Mouse (Mus musculus) stomach, embryonic 15.5 days (tissue): ENCODE measurements around the gene Vmn1r15. TPM values are rescaled to one million over a fixed set of nuclear protein-coding genes. Genes with fewer than 3 reads are reported as not detected.

Experiments
- ATAC-seq: fragments of 200-750 bp; cut with Nextera tagmentation; 2 replicates; pipeline ENCODE4 v1.8.0; 2017; ENCODE audit warnings: low read depth, moderate number of reproducible peaks, moderate TSS enrichment; ENCODE audit not compliant: insufficient read depth, low FRiP score
- H3K27ac ChIP-seq: fragments of 300-500 bp; sonication (generic); 2 replicates; pipeline ENCODE4 v1.5.1; 2015; ENCODE audit warnings: mild to moderate bottlenecking, inconsistent platforms
- H3K27me3 ChIP-seq: fragments of 300-500 bp; sonication (generic); replicated peaks from 2 replicates; pipeline ENCODE4 v1.6.1; 2015; ENCODE audit warnings: inconsistent platforms
- H3K36me3 ChIP-seq: fragments of 300-500 bp; sonication (generic); 2 replicates; pipeline ENCODE4 v1.6.1; 2015; ENCODE audit warnings: inconsistent platforms
- H3K4me1 ChIP-seq: fragments of 300-500 bp; sonication (generic); 2 replicates; pipeline ENCODE4 v1.6.1; 2015; ENCODE audit warnings: inconsistent platforms
- H3K4me2 ChIP-seq: fragments of 300-500 bp; sonication (generic); 2 replicates; pipeline ENCODE4 v1.6.1; 2015; ENCODE audit warnings: mild to moderate bottlenecking, inconsistent platforms
- H3K4me3 ChIP-seq: fragments of 300-500 bp; sonication (generic); replicated peaks from 2 replicates; pipeline ENCODE4 v1.5.1; 2015; ENCODE audit warnings: inconsistent platforms
- H3K9ac ChIP-seq: fragments of 300-500 bp; sonication (generic); 2 replicates; pipeline ENCODE4 v1.6.1; 2015; ENCODE audit warnings: inconsistent platforms
- H3K9me3 ChIP-seq: fragments of 300-500 bp; sonication (generic); 2 replicates; pipeline ENCODE4 v1.6.1; 2016; ENCODE audit warnings: inconsistent platforms
- WGBS: fragments of 180-500 bp; shearing (Covaris S2); methylation state at CpG from one replicate; pipeline ENCODE4 v1.1.7; 2015; 5-methylcytosine and 5-hydroxymethylcytosine counted together
- polyA plus RNA-seq: library from polyadenylated mRNA; unstranded; fragments of >200 nt; fragmentation: Nextera tagmentation; extraction: Ambion mirVana; gene quantifications from 2 replicates; pipeline ENCODE4 v1.2.1, GENCODE M21; 2015

Gene Vmn1r15
- polyA plus RNA-seq = not detected in 2 replicates

GRCm38 (mm10) chr6:57257652-57258051, at the start of gene Vmn1r15:
Gene Vmn1r15 (plus strand): TSS chr6:57257952.
- WGBS = 61% methylated on average over 1 of the region's 1 CpGs
- no peak for ATAC-seq
- H3K27ac ChIP-seq = no peak within 1 kb of the TSS
- no peak within 1 kb of the TSS for H3K4me3 ChIP-seq
- no peak within 1 kb of the TSS for H3K9ac ChIP-seq
- H3K4me1 ChIP-seq = no peaks in the 10 kb centered on the region
- H3K4me2 ChIP-seq = no peak within 1 kb of the TSS
- H3K9me3 ChIP-seq = no peaks in the 10 kb centered on the region
- H3K36me3 ChIP-seq = no peaks in the 10 kb centered on the region
- H3K27me3 ChIP-seq = no peaks in the 10 kb centered on the region

- H3K9me3 ChIP-seq = no peaks in the 10 kb centered on the region
- H3K27me3 ChIP-seq = no peaks in the 10 kb centered on the region
- H3K4me3 ChIP-seq = no peak within 1 kb of the TSS
- H3K4me1 ChIP-seq = no peaks in the 10 kb centered on the region
- no peak within 1 kb of the TSS for H3K4me2 ChIP-seq
- no peak within 1 kb of the TSS for H3K27ac ChIP-seq
- no peaks in the 10 kb centered on the region for H3K36me3 ChIP-seq
- WGBS = 82% methylated on average over 3 of the region's 3 CpGs
- no peak for ATAC-seq
- H3K9ac ChIP-seq = no peak within 1 kb of the TSS
Observed at GRCm38 (mm10) chr6:57231386-57231785, 26.4 kb upstream of the Vmn1r15 start, which contains the start of gene Vmn1r14. Gene Vmn1r14 (plus strand): TSS chr6:57231686.

GRCm38 (mm10) chr6:57260990-57261389, 3.2 kb downstream of the Vmn1r15 start:
- 64% methylated on average over 2 of the region's 2 CpGs for whole genome bisulfite sequencing
- ATAC-seq = peak; percentile 50; the same call in 1 of the 2 replicates

DNA sequence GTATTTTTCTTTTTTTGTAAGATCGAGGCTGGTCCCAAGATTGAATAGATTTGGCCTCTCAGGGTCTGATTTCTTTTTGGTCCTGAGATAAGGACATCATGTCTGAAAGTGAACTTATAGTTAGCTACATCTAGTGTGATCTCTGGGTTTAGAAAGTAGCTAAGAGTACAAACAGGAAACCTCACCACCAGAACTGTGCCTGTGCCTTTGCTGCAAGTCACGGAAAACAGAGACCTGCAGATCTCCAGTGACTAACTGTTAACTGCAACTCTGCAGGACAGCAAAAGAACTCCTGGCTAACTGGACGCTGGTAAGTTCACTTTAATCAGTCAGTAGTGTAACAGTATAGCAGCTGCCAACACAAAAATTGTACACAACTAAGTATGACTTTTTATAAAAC, 14.1 kb downstream of the Vmn1r15 start:
- H3K9me3 ChIP-seq = no peaks in the 10 kb centered on the region
- no peaks in the 10 kb centered on the region for H3K4me1 ChIP-seq
- no peak overlapping the region for H3K9ac ChIP-seq
- H3K27ac ChIP-seq = no peak overlapping the region
- no peak overlapping the region for H3K4me3 ChIP-seq
- no peak overlapping the region for H3K4me2 ChIP-seq
- ATAC-seq = no peak
- no peaks in the 10 kb centered on the region for H3K27me3 ChIP-seq
- WGBS = 65% methylated on average over 3 of the region's 3 CpGs
- no peaks in the 10 kb centered on the region for H3K36me3 ChIP-seq

More at GRCm38 (mm10) chr6:57260990-57261389, 3.2 kb downstream of the Vmn1r15 start:
- Histone ChIP-seq H3K4me2 (no peak overlapping the region), H3K4me1 (no peaks in the 10 kb centered on the region), H3K27me3 (no peaks in the 10 kb centered on the region), H3K27ac (no peak overlapping the region), H3K36me3 (no peaks in the 10 kb centered on the region), H3K9me3 (no peaks in the 10 kb centered on the region), H3K9ac (no peak overlapping the region), H3K4me3 (no peak overlapping the region)

GRCm38 (mm10) chr6:57272517-57272916, 14.8 kb downstream of the Vmn1r15 start:
- Histone ChIP-seq H3K27me3 (no peaks in the 10 kb centered on the region), H3K4me2 (no peak overlapping the region), H3K9me3 (no peaks in the 10 kb centered on the region), H3K4me1 (no peaks in the 10 kb centered on the region), H3K27ac (no peak overlapping the region), H3K9ac (no peak overlapping the region), H3K36me3 (no peaks in the 10 kb centered on the region), H3K4me3 (no peak overlapping the region)
- no peak for ATAC-seq

GRCm38 (mm10) chr6:57278952-57279351, 21.2 kb downstream of the Vmn1r15 start:
- ATAC-seq = no peak
- no peaks in the 10 kb centered on the region for H3K36me3 ChIP-seq
- no peak overlapping the region for H3K27ac ChIP-seq
- H3K4me2 ChIP-seq = no peak overlapping the region
- no peak overlapping the region for H3K9ac ChIP-seq
- no peak overlapping the region for H3K4me3 ChIP-seq
- no peaks in the 10 kb centered on the region for H3K4me1 ChIP-seq
- no peaks in the 10 kb centered on the region for H3K9me3 ChIP-seq
- no peaks in the 10 kb centered on the region for H3K27me3 ChIP-seq

Other genes starting within 250 kb of the Vmn1r15 start
- not detected in 2 replicates for gene Vmn1r7, start 232.6 kb upstream of the Vmn1r15 start, polyA plus RNA-seq
- gene Vmn1r8, start 225.7 kb upstream of the Vmn1r15 start, polyA plus RNA-seq = not detected in 2 replicates
- not detected in 2 replicates for gene Vmn1r9, start 191.2 kb upstream of the Vmn1r15 start, polyA plus RNA-seq
- gene Vmn1r10, start 148.5 kb upstream of the Vmn1r15 start, polyA plus RNA-seq = not detected in 2 replicates
- not detected in 2 replicates for gene Vmn1r11, start 124.5 kb upstream of the Vmn1r15 start, polyA plus RNA-seq
- gene Vmn1r12, start 101.0 kb upstream of the Vmn1r15 start, polyA plus RNA-seq = not detected in 2 replicates
- gene Vmn1r13, start 54.7 kb upstream of the Vmn1r15 start, polyA plus RNA-seq = not detected in 2 replicates
- gene Vmn1r14, start 26.3 kb upstream of the Vmn1r15 start, polyA plus RNA-seq = not detected in 2 replicates
- gene Vmn1r16, start 71.5 kb downstream of the Vmn1r15 start, polyA plus RNA-seq = not detected in 2 replicates
- not detected in 2 replicates for gene Vmn1r17, start 105.8 kb downstream of the Vmn1r15 start, polyA plus RNA-seq
- not detected in 2 replicates for gene Vmn1r18, start 137.8 kb downstream of the Vmn1r15 start, polyA plus RNA-seq
- not detected in 2 replicates for gene Vmn1r19, start 145.8 kb downstream of the Vmn1r15 start, polyA plus RNA-seq
- not detected in 2 replicates for gene Vmn1r20, start 171.0 kb downstream of the Vmn1r15 start, polyA plus RNA-seq